In the genomic region with DNA sequence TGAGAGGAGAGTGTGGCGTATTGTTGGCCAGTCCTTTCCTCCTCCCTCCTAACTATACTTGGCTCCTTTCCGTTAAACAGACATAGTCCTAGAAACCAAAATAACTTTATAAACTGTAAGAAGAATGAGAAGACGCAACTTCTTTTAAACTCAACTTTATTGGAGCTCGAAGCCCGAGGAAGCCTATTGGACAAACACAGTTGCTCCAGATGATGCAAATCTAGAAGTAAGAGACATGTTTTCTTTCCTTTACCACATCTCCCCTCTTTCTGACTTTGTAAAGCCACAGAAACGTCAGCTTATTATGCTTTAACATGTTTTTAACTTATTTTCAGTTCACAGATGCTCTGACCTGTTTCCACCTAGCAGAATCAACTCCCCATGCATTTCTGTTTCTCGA, we compare ENCODE assay signal across 30 mouse cellular contexts. TPM values are rescaled to one million over a fixed set of nuclear protein-coding genes. Genes with fewer than 3 reads are reported as not detected.
DNase-seq lines count a peak whose midpoint lies in the region; ATAC-seq and TF ChIP-seq lines count a peak whose summit lies in the region.
"Had no signal": no experiment of that assay in that cellular context is flagged by ENCODE, and none has a peak within 500 bp of the region (broad histone marks: within the 10 kb centered on the region; RNA-seq: fewer than 3 reads in every experiment).

TSS of gene Ctla4 (plus strand) at position 20 of the 400 bp plus-strand sequence.

- DNase-seq in thymus, postnatal 0 days (ENCODE audit: low spot score): no peak
- no peak for DNase-seq in thymus, postnatal 4 days
- no peak for DNase-seq in CH12.LX (ENCODE audit: extremely low read depth)
- DNase-seq in induced T-regulatory cell, adult 2 months (ENCODE audit: low read depth): peak; percentile 91
- no peak for DNase-seq in forebrain, postnatal 0 days
- DNase-seq in lung, postnatal 36 days: no peak
- no peak for DNase-seq in left cerebral cortex, postnatal 36 days (ENCODE audit: low spot score in 2 of 2)
- DNase-seq: adrenal gland, adult 8-10 months; adrenal gland, postnatal 14 days; adrenal gland, postnatal 36 days; B cell, adult 2 months; cerebellum, adult 18-20 months; cerebellum, adult 8-10 months; cerebellum, adult 9-11 months; cerebellum, postnatal 14 days; cerebellum, postnatal 36 days; embryo, embryonic 11 days had no signal

- no peaks in the 10 kb centered on the region for H3K79me2 ChIP-seq in CH12.LX (replicated peaks; ENCODE audit: control insufficient read depth, extremely low read depth, insufficient read depth, poor library complexity, severe bottlenecking)

- TF ChIP-seq CTCF in CH12.LX (conservative IDR thresholded peaks at IDR 0.05 in 1 of 2, IDR thresholded peaks at IDR 0.05 in 1 of 2; ENCODE audit: low read depth in 2 of 2, low read length in 2 of 2): no peak
- no peak for TF ChIP-seq CTCF in forebrain, postnatal 0 days (IDR thresholded peaks at IDR 0.05; ENCODE audit: low read depth)

- no peak within 1 kb of the TSS for H3K27ac ChIP-seq in CH12.LX (ENCODE audit: insufficient read depth, low read depth)
- H3K27ac ChIP-seq in forebrain, postnatal 0 days (ENCODE audit: low read depth, low read length): no peak within 1 kb of the TSS
- H3K27ac ChIP-seq: embryonic facial prominence, embryonic 13.5 days; embryonic facial prominence, embryonic 15.5 days; forebrain, embryonic 10.5 days; forebrain, embryonic 13.5 days; forebrain, embryonic 15.5 days had no signal

- no peak within 1 kb of the TSS for H3K4me2 ChIP-seq in CH12.LX (ENCODE audit: insufficient read depth, low read depth, poor library complexity, severe bottlenecking)
- no peak within 1 kb of the TSS for H3K4me2 ChIP-seq in forebrain, postnatal 0 days (ENCODE audit: low read depth)
- H3K4me2 ChIP-seq: embryonic facial prominence, embryonic 13.5 days; embryonic facial prominence, embryonic 15.5 days; forebrain, embryonic 13.5 days; forebrain, embryonic 15.5 days had no signal

- H3K36me3 ChIP-seq in CH12.LX (replicated peaks in 1 of 2; ENCODE audit: control insufficient read depth in 1 of 2, insufficient read depth in 1 of 2, low read length in 1 of 2): peaks cover 0 to 3% of the 10 kb centered on the region in 2 experiments
- no peaks in the 10 kb centered on the region for H3K36me3 ChIP-seq in forebrain, postnatal 0 days (ENCODE audit: insufficient read depth)
- H3K36me3 ChIP-seq: embryonic facial prominence, embryonic 13.5 days; embryonic facial prominence, embryonic 15.5 days; forebrain, embryonic 10.5 days; forebrain, embryonic 15.5 days had no signal

- intact Hi-C loops in left cerebral cortex, postnatal 36 days (cut with DNase I): no loop called here

- no peak within 1 kb of the TSS for H3K9ac ChIP-seq in CH12.LX (ENCODE audit: insufficient read depth, low read depth)
- no peak within 1 kb of the TSS for H3K9ac ChIP-seq in forebrain, postnatal 0 days
- H3K9ac ChIP-seq: embryonic facial prominence, embryonic 13.5 days; embryonic facial prominence, embryonic 15.5 days; forebrain, embryonic 13.5 days; forebrain, embryonic 15.5 days had no signal

- peaks cover 10 to 15% of the 10 kb centered on the region in 2 experiments; a peak in 3 of 4 replicates for H3K4me1 ChIP-seq in CH12.LX (ENCODE audit: control insufficient read depth in 1 of 2, insufficient read depth in 2 of 2)
- no peaks in the 10 kb centered on the region for H3K4me1 ChIP-seq in forebrain, postnatal 0 days (ENCODE audit: insufficient read depth)
- H3K4me1 ChIP-seq: embryonic facial prominence, embryonic 13.5 days; embryonic facial prominence, embryonic 15.5 days; forebrain, embryonic 10.5 days; forebrain, embryonic 13.5 days; forebrain, embryonic 15.5 days had no signal

- no peak within 1 kb of the TSS for H3K4me3 ChIP-seq in CH12.LX (replicated peaks in 1 of 3; ENCODE audit: low read depth in 2 of 3, low read length in 2 of 3, poor library complexity in 1 of 3)
- H3K4me3 ChIP-seq in forebrain, postnatal 0 days (ENCODE audit: low read depth, low read length): no peak within 1 kb of the TSS
- H3K4me3 ChIP-seq: embryonic facial prominence, embryonic 13.5 days; embryonic facial prominence, embryonic 15.5 days; erythroblast, embryonic 14.5 days; forebrain, embryonic 10.5 days; forebrain, embryonic 13.5 days; forebrain, embryonic 15.5 days had no signal

- WGBS in forebrain, postnatal 0 days: 92% methylated on average over 7 of the region's 7 CpGs

- no peak for ATAC-seq in monocyte, adult 5-6 weeks (replicated peaks; ENCODE audit: insufficient number of reproducible peaks, low FRiP score, low TSS enrichment, poor library complexity, severe bottlenecking)
- no peak for ATAC-seq in forebrain, postnatal 0 days
- ATAC-seq: forebrain, embryonic 13.5 days; forebrain, embryonic 15.5 days had no signal

- no peak for TF ChIP-seq RAD21 in CH12.LX (IDR thresholded peaks at IDR 0.05; ENCODE audit: low read depth, low read length)

- TF ChIP-seq POLR2A in CH12.LX (IDR thresholded peaks at IDR 0.05; ENCODE audit: low read depth, low read length): no peak

- no peak for TF ChIP-seq EP300 in CH12.LX (IDR thresholded peaks at IDR 0.05; ENCODE audit: low read length)

- dilution Hi-C loops in CH12.LX (cut with MboI; ENCODE audit: extremely low pct_ligation_motif_present, extremely low pct_unique_long_range_greater_than_20kb, low sequenced_read_pairs): no loop called here

- no peaks in the 10 kb centered on the region for H3K27me3 ChIP-seq in CH12.LX (replicated peaks)
- no peaks in the 10 kb centered on the region for H3K27me3 ChIP-seq in forebrain, postnatal 0 days (ENCODE audit: insufficient read depth, low read length)
- H3K27me3 ChIP-seq: embryonic facial prominence, embryonic 13.5 days; embryonic facial prominence, embryonic 15.5 days; forebrain, embryonic 13.5 days; forebrain, embryonic 15.5 days had no signal

- H3K9me3 ChIP-seq in CH12.LX (replicated peaks; ENCODE audit: low read length): peaks cover 3% of the 10 kb centered on the region
- no peaks in the 10 kb centered on the region for H3K9me3 ChIP-seq in forebrain, postnatal 0 days (ENCODE audit: low read length)
- H3K9me3 ChIP-seq: embryonic facial prominence, embryonic 13.5 days; embryonic facial prominence, embryonic 15.5 days; forebrain, embryonic 10.5 days; forebrain, embryonic 13.5 days; forebrain, embryonic 15.5 days had no signal

- in situ Hi-C loops in CH12.LX (cut with MboI; ENCODE audit: low pct_ligation_motif_present, low pct_unique_long_range_greater_than_20kb, low sequenced_read_pairs): no loop called here

TF ChIP-seq in CH12.LX, 34 proteins besides CTCF, POLR2A, EP300 and RAD21:
- TF ChIP-seq KAT2A (IDR thresholded peaks at IDR 0.05; ENCODE audit: insufficient replicate concordance, low read length) (no peak), MAFK (IDR thresholded peaks at IDR 0.05; ENCODE audit: insufficient replicate concordance, low read length) (no peak), NELFE (IDR thresholded peaks at IDR 0.05; ENCODE audit: low read depth, low read length) (no peak), NRF1 (IDR thresholded peaks at IDR 0.05; ENCODE audit: low read depth, low read length) (no peak), BHLHE40 (IDR thresholded peaks at IDR 0.05; ENCODE audit: low read depth, low read length) (no peak), USF1 (IDR thresholded peaks at IDR 0.05; ENCODE audit: low read depth, low read length) (no peak), RCOR1 (conservative IDR thresholded peaks at IDR 0.05; ENCODE audit: low read depth, low read length) (no peak), UBTF (IDR thresholded peaks at IDR 0.05; ENCODE audit: low read depth, low read length) (no peak), E2F4 (IDR thresholded peaks at IDR 0.05; ENCODE audit: insufficient replicate concordance, low read depth, low read length) (no peak), ZNF384 (IDR thresholded peaks at IDR 0.05; ENCODE audit: low read depth, low read length) (no peak), MEF2A (IDR thresholded peaks at IDR 0.05; ENCODE audit: borderline replicate concordance, low read depth, low read length) (no peak), HCFC1 (IDR thresholded peaks at IDR 0.05; ENCODE audit: low read depth, low read length) (no peak), SIN3A (IDR thresholded peaks at IDR 0.05; ENCODE audit: low read length) (no peak), MAX (IDR thresholded peaks at IDR 0.05; ENCODE audit: low read length) (no peak), ZKSCAN1 (IDR thresholded peaks at IDR 0.05; ENCODE audit: borderline replicate concordance, low read depth, low read length) (no peak), ELF1 (IDR thresholded peaks at IDR 0.05; ENCODE audit: low read depth, low read length) (no peak), MYC (IDR thresholded peaks at IDR 0.05; ENCODE audit: low read depth, low read length) (no peak), ZMIZ1 (IDR thresholded peaks at IDR 0.05; ENCODE audit: low read depth, low read length) (no peak), ZC3H11A (IDR thresholded peaks at IDR 0.05; ENCODE audit: low read depth, low read length) (no peak), ETS1 (conservative IDR thresholded peaks at IDR 0.05; ENCODE audit: low read depth, low read length) (no peak)

RNA-seq across cellular contexts. Expression of gene Ctla4, which starts in this region (rescaled TPM):
- polyA plus RNA-seq in thymus, postnatal 0 days (2015; fragmentation: Nextera tagmentation; extraction: Ambion mirVana): 11.3 and 12.9 TPM in 2 replicates
- total RNA-seq in CH12.LX (2012; rRNA removed): 27.4 and 54.7 TPM in 2 replicates
- 49.8 and 53.7 TPM in 2 replicates for total RNA-seq in CH12.LX (2014; rRNA removed)
- polyA plus RNA-seq in CH12.LX (2012; ENCODE audit: insufficient read length, low read depth): 11.6 and 13.1 TPM in 2 replicates
- 10.5 to 25.9 TPM (median 12.5 TPM) in 3 replicates for total RNA-seq in monocyte, adult 5-6 weeks (2017)
- total RNA-seq in forebrain, postnatal 0 days (2014; rRNA removed): 0.10 TPM in 1 of 2 replicates, not detected in the other
- polyA plus RNA-seq in forebrain, postnatal 0 days (2015; fragmentation: Nextera tagmentation; extraction: Ambion mirVana): not detected in 2 replicates
- not detected for total RNA-seq in left cerebral cortex, postnatal 36 days (2021)
- total RNA-seq: adrenal gland, adult 18-20 months; adrenal gland, adult 8-10 months; adrenal gland, postnatal 36 days; common myeloid progenitor, adult 5-6 weeks; ES-E14; MEL had no signal
- polyA plus RNA-seq: embryonic facial prominence, embryonic 11.5 days; embryonic facial prominence, embryonic 13.5 days; embryonic facial prominence, embryonic 15.5 days; erythroblast, embryonic 14.5 days; forebrain, embryonic 10.5 days; forebrain, embryonic 13.5 days; forebrain, embryonic 15.5 days; frontal cortex, adult 2 months had no signal

Comparison
In these comparisons a context has a peak if more than half of its experiments do, and no peak if none do; other contexts are left out.
1. RNA of gene Ctla4 (polyA plus RNA-seq): 11.6 to 13.1 TPM in CH12.LX and 11.3 to 12.9 TPM in thymus, postnatal 0 days; not detected in forebrain, postnatal 0 days; every median in the first group is over 10 times any median in the second.